Mouse (Mus musculus): ENCODE results near the gene Gm4737. TPM values are rescaled to one million over a fixed set of nuclear protein-coding genes. Genes with fewer than 3 reads are reported as not detected.

The Gm4737 gene
- polyA plus RNA-seq, 1 experiment from 2014 or later, result 4.7 TPM

GRCm38 (mm10) chr16:46120020-46120419 lies 34.9 kb downstream of the Gm4737 start, which contains the start of gene Cd96:
Gene Cd96 (minus strand): TSS chr16:46120251.
- 82% methylated on average over 10 of the region's 10 CpGs for WGBS
- no peak for ATAC-seq

DNA sequence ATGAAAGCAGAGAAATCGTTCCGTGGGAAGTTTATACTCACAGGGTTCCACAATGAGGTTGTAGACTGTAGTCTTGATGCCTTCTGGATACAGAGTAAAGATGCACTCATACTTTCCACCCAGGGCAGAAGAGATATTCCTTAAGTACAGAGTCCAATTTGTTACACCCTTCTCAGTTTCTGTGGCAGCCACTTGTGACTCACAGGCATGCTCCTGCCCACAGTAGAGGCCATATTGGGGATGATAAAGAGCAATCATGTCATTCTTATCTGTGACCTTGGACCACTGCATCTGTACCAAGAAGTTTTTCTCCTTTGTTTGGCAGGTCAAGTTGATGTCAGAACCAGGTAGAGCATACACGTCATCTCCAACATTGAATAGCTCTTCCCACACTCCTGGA lies 37.2 kb downstream of the Gm4737 start:
- H3K4me3 ChIP-seq (replicated peaks), result no peak overlapping the region
- H3K9ac ChIP-seq, result no peak overlapping the region
- no peaks in the 10 kb centered on the region for H3K9me3 ChIP-seq
- H3K4me1 ChIP-seq (replicated peaks), result no peaks in the 10 kb centered on the region
- no peaks in the 10 kb centered on the region for H3K27me3 ChIP-seq (replicated peaks)
- no peaks in the 10 kb centered on the region for H3K36me3 ChIP-seq
- H3K4me2 ChIP-seq (replicated peaks), result no peak overlapping the region
- H3K27ac ChIP-seq, result no peak overlapping the region
- peak; percentile 74 for ATAC-seq
- 81% methylated on average over 3 of the region's 3 CpGs for WGBS

More at GRCm38 (mm10) chr16:46120020-46120419, 34.9 kb downstream of the Gm4737 start, which contains the start of gene Cd96:
- no peaks in the 10 kb centered on the region for H3K4me1 ChIP-seq (replicated peaks)
- no peak within 1 kb of the TSS for H3K4me3 ChIP-seq (replicated peaks)
- no peaks in the 10 kb centered on the region for H3K27me3 ChIP-seq (replicated peaks)
- H3K9me3 ChIP-seq, result no peaks in the 10 kb centered on the region
- H3K36me3 ChIP-seq, result no peaks in the 10 kb centered on the region
- H3K27ac ChIP-seq, result no peak within 1 kb of the TSS
- no peak within 1 kb of the TSS for H3K4me2 ChIP-seq (replicated peaks)
- no peak within 1 kb of the TSS for H3K9ac ChIP-seq

GRCm38 (mm10) chr16:46114727-46115126 lies 40.1 kb downstream of the Gm4737 start:
- no peaks in the 10 kb centered on the region for H3K9me3 ChIP-seq
- H3K36me3 ChIP-seq, result no peaks in the 10 kb centered on the region
- no peak overlapping the region for H3K27ac ChIP-seq
- H3K4me3 ChIP-seq (replicated peaks), result no peak overlapping the region
- no peak overlapping the region for H3K4me2 ChIP-seq (replicated peaks)
- 84% methylated on average over 2 of the region's 2 CpGs for WGBS
- no peaks in the 10 kb centered on the region for H3K4me1 ChIP-seq (replicated peaks)
- H3K9ac ChIP-seq, result no peak overlapping the region
- no peaks in the 10 kb centered on the region for H3K27me3 ChIP-seq (replicated peaks)
- no peak for ATAC-seq

DNA sequence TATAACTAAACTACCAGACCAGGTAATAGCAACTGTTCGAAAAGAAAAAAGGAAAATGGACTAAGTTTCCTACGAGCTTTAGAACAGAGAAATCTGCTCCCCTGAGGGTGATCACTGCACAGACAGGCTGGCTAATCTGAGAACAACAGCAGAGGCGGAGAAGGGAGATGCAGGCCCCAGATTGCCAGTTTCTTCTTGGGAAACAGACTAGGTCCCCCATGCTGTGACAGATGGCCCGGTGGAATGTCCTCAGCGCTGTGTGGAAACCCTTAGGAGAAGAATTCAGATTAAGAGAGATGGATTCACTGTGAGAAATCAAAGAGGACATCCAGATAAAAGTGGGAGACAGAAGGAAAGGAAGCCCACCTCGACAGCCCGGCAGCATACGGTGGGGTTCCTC lies 45.3 kb downstream of the Gm4737 start:
- ATAC-seq, result no peak
- Histone ChIP-seq H3K4me1 (replicated peaks) (no peaks in the 10 kb centered on the region), H3K4me2 (replicated peaks) (no peak overlapping the region), H3K27ac (no peak overlapping the region), H3K9ac (no peak overlapping the region), H3K36me3 (no peaks in the 10 kb centered on the region), H3K4me3 (replicated peaks) (no peak overlapping the region), H3K27me3 (replicated peaks) (no peaks in the 10 kb centered on the region), H3K9me3 (no peaks in the 10 kb centered on the region)
- WGBS, result 69% methylated on average over 8 of the region's 8 CpGs

GRCm38 (mm10) chr16:46107431-46107830 lies 47.4 kb downstream of the Gm4737 start:
- 67% methylated on average over 4 of the region's 4 CpGs for WGBS
- Histone ChIP-seq H3K4me2 (replicated peaks) (no peak overlapping the region), H3K9me3 (no peaks in the 10 kb centered on the region), H3K36me3 (no peaks in the 10 kb centered on the region), H3K4me3 (replicated peaks) (no peak overlapping the region), H3K27me3 (replicated peaks) (no peaks in the 10 kb centered on the region), H3K27ac (no peak overlapping the region), H3K4me1 (replicated peaks) (no peaks in the 10 kb centered on the region), H3K9ac (no peak overlapping the region)
- ATAC-seq, result no peak

DNA sequence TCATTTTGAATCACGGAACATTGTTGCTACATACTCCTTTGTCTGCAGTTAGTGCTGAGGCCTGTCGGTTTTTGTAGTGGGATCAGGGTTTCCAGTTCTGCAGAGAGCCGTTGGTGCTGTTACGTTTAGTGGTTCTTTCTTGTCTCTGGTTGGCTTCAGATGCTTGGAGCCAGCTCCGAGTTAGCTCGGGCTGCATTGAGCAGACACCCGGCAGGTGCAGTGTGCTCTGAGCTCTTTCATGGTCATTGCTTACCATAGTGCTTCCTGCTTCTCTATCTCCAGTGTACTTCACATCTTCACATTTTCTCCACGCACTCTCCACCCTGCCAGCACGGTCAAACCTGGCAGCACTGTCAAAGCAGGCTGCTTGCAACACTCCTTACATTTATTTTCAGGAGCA lies 50.4 kb downstream of the Gm4737 start:
- Histone ChIP-seq H3K9ac (no peak overlapping the region), H3K4me1 (replicated peaks) (no peaks in the 10 kb centered on the region), H3K9me3 (no peaks in the 10 kb centered on the region), H3K27me3 (replicated peaks) (no peaks in the 10 kb centered on the region), H3K36me3 (no peaks in the 10 kb centered on the region), H3K4me3 (replicated peaks) (no peak overlapping the region), H3K27ac (no peak overlapping the region), H3K4me2 (replicated peaks) (no peak overlapping the region)
- ATAC-seq, result no peak
- WGBS, result 75% methylated on average over 9 of the region's 9 CpGs

Other genes starting within 250 kb of the Gm4737 start
- 28.7 and 31.8 TPM in 2 replicates for gene Phldb2, start 201.5 kb downstream of the Gm4737 start, polyA plus RNA-seq (2015; fragmentation: Nextera tagmentation; extraction: Ambion mirVana)
- gene Plcxd2, start 144.9 kb downstream of the Gm4737 start, polyA plus RNA-seq (2015; fragmentation: Nextera tagmentation; extraction: Ambion mirVana), result 2.5 and 2.7 TPM in 2 replicates
- gene Cd96, start 34.8 kb downstream of the Gm4737 start, polyA plus RNA-seq (2015; fragmentation: Nextera tagmentation; extraction: Ambion mirVana), result 0.32 and 0.43 TPM in 2 replicates

All from intestine, embryonic 15.5 days (tissue).